Mouse (Mus musculus) cerebellum, adult 9-11 months (tissue): ENCODE results near the gene Ptprm.
A peak's percentile ranks its signal among the peaks of the same experiment; 100 is the strongest.

ENCODE experiments used
- DNase-seq: peaks from one replicate; pipeline ENCODE4 v3.0.0; 2022

Gene Ptprm

DNA sequence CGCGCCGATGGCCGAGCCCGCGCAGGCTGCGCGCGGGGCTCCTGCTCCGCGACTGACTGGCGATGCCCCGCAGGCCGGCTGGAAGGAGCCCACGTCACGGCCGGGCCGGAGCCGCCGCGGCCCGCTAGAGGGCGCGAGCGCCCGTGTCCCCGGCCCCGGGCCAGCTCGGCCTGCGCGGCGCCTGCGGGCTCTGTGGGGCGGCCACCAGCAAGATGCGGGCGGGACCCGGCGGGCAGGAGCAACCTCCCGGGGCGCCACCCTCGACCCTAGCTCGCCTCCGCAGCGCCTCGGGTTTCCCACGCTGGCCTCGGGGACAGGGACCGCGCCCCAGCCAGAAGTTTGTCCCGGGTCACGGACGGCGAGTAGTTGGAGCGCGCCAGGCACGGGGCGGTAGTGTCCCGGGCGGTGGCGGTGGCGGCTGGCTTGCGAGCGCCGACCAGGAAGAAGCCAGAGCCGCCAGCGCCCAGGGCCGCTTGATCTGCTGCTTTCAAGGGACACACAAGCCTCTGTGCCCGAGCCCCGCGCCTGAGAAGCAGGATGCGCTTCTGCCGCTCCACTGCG is at the start of gene Ptprm:
Ptprm (minus strand) TSS at position 7 of the 561 bp plus-strand sequence.
- peak; percentile 51 for DNase-seq

DNA sequence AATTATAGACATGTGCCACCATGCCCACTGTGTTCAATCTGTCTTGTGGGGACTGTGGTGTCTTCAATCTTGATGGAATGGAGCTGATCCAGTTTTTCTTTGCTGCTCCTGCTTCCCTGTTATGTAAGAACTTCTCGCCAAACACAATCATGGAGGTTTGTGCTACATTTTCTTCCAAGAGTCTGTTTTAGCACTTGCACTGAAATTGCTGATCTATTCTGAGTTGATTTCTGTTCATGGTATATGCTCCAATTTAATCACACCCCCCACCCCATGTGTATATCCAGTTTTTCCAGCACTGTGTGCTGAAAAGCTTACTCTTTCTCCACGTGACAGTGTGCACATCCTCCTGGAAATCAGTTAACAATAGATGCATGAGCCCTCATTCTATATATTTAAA is 41.9 kb upstream of the Ptprm start:
- DNase-seq: no peak

DNA sequence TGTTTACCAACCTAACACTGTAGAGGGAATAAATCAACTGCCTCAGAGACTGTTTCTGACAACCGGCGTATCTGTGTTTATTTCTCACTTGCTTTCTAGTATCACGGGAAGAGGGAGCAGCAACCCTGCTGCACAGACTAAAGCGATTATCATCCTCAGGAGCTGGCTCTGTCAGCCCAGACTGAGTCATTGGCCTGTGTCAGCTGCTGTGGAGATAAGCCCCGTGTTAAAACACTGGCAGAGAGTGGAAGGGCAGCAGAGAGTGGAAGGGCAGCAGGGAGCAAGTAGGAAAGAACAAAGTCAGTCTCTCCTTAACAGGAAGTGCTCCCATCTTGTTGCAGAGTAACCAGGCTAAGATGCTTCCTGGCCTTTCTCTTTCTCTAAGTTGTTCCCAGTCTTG is 36.6 kb upstream of the Ptprm start:
- DNase-seq: no peak

DNA sequence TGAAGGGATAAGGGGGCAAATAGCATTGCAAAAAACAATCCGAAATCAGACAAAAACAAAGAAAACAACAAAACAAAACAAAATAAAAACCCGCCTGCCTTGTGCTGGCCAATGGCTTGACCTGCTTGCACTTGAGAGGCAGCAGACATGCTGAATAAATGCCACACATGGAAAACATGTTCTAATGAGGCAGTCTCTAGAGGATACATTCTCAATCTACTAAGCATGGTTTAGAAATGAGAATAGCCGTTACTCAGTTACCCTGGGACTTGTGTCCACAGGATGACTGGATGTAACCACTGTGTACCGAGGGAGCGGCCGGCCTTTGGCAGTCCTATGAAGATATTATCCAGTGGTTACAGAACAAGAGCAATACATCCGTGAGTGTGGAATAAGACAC is 33.9 kb upstream of the Ptprm start:
- DNase-seq: no peak

DNA sequence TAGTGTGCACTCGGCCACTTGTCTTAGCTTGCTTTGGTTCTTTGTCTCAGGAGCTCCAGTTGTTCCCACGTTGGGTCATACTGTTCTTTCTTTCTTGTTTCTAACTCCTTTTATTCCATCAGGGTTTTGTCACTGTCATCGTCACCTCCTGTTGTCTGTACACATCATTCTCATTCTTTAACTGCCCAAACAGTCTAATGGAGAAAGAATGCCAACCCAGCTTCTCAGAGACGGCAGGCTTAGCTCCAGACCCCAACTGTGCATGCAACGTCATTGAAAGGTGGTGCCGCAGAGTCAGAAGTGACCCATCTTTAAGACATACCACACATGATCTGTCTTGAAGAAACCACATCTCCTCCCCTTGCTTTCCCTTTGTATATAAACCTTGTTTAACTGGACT is 31.0 kb upstream of the Ptprm start:
- DNase-seq: no peak

DNA sequence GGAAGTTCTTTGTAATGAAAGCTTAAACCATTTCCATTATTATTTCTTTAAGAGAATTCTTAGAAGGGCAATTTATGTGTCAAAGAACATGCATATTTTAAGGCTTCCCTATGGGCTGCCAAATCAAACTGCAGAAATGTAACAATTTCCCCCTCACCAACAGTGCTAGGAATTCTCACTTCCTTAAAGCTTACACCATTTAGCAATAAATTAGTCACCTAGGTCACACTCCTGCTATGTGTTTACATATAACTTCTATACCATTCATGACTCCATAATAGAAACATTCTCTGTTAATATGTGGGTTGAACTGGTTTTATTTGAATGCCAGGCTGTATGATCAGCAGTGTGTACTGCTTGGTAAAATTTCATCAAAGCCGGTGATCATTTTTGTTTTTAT is 29.4 kb upstream of the Ptprm start:
- no peak for DNase-seq

DNA sequence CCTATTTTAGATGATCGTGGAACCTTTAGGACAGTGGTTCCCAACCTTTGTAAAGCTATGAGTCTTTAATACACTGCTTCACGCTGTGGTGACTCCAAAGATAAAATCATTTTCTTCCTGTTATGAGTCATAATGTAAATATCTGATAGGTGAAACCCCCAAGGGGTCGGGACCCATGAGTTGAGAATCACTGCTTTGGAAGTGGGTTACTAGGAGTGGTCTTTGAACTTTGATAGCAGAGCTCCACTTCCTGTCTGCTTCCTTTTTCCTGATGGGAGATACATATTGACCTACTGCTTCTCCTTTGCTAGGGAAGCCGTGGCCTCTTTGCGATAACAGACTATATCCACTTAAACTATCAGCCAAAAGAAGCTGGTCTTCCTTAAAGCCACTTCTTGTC is 27.4 kb upstream of the Ptprm start:
- no peak for DNase-seq

DNA sequence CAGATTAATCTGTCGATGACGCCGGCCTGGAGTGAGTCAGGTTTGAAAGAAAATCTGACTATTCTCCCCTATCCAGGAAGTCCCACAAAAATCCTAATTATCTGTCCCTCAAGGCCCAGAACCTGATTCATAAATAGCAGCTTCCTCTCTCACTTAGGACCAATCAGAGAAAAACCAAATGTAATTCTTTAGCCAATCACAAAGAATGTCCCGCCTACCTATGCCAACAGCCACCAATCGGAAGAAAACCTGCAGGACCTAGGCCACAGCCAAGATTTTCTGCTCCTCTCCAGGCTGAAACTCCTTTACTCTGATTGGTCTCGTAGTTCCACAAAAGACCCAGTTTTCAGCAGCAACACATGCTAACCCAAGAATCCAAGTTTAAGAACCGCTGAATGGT is 13.6 kb upstream of the Ptprm start:
- no peak for DNase-seq

DNA sequence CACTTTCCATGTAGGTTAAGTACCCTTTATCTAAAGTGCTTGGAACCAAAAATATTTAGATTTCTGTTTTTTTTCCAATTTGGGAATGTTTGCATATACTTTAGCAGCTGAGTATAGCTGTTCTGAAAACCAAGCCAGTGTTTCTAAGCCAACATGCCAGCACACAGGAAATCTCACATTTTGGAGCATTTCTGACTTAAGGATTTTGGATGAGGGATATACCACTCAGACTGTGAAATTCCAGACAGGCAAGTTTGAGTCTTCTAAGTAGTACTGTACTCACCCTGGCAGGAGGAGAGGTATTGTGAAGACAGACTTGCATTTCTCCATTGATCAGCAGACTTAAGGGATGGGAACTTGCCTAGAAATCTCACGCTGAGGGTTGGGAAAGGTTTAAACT is 10.2 kb upstream of the Ptprm start:
- DNase-seq: no peak

DNA sequence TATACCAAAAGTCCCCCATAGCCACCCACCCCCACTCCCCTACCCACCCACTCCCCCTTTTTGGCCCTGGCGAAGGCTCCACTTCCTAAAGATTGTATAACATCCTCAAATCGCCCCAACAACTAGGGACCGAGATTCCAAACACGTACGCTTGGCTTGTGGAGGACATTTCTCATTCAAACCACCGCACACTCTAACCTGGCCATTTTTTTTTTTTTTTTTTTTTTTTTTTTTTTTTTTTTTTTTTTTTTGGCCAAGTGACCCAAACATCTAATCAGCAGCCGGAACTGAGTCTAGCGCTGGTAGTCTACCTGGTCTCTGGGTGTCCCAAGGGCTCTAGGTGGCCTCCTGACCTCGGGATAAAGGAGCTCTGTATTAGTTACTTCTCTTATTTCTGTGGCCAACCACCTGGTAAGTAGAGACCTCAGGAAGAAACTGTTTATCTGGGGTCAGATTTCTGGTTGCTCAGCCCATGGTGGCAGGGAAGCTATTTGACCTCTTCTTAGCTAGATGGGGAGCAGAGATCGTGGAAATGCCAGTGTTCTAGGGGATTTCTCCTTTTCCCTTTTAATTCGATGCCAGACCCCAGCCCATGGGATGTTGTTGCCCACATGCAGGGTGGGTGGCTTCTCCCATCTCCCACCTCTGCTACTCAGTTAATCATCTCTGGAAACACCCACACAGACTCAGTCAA is 9.3 kb upstream of the Ptprm start:
- DNase-seq: no peak

DNA sequence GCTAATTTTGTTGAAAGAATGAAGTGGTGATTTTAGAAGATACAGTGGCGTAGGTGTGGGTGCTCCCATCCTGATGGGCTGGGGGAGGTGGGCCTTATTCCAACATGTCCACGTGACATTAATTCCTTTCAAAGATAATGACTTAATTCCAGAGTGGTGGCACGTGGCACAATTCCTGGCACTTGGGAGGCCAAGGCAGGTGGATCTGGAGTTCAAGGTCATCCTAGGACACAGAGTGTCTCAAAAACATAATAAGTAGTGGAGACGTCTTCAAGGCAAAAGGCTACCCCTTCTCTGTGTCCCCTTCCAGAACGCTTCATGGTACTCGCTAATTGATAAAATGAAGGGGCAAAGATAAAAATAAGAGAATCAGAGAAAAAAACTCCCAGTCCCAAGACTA is 7.9 kb upstream of the Ptprm start:
- no peak for DNase-seq

DNA sequence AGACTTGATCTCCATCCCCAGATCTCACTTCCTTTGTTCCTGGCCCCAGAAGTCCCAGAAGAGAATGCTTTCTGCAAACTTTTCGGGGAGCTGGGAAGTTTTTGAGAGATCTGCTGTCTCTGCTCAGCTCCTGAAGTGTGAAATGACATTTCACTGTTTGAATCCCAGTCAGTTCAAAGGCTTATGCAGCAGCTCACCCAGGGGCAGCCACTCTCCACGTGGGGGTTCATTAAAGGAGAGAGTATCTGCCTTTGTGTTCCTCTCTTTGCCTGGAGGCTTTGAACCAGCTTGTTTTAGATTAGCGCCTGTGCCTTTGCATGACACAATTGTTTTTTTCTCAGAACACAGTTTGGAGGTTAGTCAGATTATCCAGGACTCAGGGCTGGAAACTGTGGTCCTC is 6.3 kb upstream of the Ptprm start:
- DNase-seq: no peak

DNA sequence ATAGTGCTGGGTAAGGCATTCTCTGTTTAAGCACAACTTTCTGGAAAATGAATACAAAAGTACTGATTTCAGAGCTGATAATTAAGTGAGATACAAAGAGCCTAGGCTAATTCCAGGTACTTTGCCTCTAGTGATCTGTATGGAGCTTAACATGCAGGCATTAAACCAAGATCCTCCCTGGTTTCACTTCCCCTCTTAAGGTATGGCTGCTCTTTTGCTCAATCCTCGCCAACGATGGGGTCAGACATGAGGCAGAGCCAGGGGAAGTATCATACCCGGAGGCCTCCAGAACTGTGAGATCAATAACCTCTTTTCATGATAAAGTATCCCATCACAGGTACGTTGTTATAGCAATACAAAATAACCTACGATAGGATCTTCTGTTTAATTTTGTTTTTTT is 5.3 kb upstream of the Ptprm start:
- no peak for DNase-seq

DNA sequence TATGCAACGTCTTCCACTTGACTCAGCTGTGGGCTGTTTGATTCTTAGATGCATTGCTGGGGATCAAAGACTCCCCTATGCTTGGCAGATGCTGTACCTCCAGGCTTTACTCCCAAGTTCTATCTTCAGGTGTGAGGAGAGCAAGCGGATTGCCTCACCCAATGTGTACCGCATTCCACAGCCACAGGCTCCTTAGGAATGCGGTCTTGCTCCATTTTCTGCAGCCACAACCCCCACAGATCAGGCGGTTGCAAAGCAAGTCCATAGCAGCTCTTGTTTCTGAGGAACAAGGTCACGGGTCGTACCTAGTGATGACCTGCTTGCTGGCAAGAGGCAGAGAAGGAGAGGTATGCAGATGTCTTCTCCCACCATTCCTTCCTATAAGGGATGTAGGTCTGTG is 4.3 kb upstream of the Ptprm start:
- no peak for DNase-seq

DNA sequence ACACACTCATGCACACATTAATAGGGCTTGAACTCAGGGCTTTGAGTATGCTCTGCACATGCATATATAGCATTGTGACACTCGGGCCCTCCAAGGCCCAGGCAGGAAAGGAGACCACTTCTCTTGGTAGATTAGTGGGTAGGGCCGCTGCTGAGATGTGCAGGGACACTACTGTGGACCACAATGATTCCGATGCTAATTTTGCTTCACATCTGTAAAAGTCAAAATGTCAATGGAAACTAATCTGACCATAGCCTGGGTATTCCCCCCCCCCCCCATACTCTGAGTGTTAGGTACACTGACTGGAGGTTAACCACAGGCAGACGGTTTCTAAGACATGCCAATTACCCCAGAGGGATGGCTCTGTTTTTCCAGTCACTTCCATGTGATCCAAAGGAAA is 2.9 kb upstream of the Ptprm start:
- no peak for DNase-seq

DNA sequence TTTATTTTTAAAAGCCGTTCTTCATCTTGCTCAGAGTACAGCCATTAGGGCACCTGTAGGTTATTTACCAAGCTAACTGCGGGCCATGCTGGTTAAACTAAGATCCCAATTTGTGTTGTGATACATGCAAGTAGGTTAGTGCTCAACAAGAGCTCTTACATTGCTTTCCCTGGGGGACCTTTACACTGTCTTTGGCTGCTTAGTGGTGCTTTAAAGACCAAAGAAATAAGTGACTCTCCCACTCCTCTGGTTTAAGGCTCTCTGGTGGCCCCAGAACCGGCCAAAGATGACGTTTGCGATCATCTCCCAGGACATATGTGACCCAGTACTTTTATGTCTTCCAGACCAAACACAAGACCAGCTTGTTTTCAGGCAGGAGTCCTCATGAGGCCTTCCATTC is 994 bp upstream of the Ptprm start:
- no peak for DNase-seq

DNA sequence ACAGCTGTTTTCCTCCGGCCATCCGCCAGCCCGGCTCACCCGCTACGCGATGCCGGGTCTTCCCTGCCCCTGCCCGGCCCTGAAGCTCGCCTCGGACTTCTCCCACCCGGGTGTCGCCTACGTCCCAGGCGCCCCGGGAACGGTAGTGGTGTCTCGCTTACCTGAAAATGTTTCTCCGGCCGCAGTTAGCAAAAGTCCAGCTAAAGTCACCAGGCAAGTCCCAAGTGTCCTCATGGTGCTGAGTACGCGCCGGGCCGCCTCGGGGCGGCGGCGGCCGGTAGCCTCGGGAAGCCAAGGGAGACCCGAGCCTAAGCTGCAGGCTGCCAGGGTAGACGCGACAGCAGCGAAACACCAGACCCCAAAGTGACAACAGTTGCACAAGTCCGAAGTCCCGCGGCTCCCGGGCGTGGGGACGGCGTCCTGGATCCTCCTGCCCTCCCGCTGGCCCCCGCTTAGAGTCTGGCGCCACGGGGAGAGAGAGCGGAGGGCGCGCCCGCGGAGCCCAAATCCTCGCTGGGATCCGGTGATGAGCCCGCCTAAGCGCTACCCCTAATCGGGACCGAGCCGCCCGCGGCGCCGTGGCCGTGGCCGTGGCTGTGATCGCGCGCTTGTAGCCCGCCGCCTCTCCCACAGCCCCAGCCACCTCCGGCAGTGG is 334 bp downstream of the Ptprm start:
- peak; percentile 6 for DNase-seq

DNA sequence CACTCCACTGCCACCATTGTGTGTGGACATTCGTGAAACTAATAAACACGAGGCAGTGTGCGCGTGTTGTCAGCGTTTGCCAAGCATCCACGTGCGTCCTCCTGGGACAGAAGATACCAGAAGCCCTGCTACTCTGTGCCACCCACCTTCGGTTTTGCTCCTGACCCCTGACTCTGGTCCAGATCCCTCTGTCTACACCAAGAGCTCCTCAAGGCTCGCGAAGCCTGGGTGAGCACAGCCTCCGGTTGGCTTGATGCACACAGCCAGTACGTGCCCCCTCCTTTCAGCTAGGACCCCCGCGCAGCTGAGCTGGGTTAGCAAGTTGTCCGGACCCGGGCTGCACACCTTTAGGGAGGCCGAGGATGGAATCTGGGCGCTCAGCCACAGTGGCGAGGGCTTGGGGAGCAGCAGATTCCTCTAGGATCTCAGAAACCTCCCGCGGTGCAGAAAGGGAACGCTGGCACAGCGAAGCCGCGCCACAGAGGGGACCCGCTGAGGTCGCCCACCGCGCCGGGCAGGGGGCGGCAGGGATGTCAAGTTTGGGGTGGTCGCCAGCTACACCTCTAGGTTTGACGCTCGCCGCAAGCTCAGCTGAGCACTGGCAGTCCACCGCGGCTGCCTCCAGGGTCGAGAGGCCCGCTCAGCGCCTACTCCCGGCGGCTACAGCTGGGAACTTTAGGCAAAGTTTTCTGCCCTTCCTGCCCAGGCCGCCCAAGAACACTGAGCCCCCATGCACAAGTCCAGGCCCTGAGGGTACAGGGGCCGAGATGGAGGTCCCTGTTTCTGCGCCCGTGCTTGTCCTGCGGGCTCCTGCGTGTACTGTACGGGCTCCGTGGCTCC is 1.1 kb downstream of the Ptprm start:
- DNase-seq: peak; percentile 16

DNA sequence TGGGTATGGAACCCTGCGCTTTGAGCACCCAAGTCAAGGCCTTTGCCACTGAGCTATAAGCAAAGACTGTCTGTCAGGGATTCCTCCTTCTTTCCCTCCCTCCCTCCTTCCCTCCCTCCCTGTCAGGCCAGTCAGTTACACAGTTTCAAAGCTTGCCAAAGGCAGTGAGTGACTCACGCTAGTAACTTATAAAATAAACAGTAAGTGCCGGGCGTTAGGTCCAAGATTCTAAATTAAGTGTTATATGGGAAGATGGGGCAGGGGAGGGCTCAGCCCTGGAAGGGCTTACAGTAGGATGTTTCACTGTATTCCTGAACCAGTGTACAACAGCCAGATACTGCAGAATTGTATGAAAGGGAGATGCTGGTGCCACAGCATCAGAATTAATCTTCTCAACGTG is 2.8 kb downstream of the Ptprm start:
- no peak for DNase-seq

DNA sequence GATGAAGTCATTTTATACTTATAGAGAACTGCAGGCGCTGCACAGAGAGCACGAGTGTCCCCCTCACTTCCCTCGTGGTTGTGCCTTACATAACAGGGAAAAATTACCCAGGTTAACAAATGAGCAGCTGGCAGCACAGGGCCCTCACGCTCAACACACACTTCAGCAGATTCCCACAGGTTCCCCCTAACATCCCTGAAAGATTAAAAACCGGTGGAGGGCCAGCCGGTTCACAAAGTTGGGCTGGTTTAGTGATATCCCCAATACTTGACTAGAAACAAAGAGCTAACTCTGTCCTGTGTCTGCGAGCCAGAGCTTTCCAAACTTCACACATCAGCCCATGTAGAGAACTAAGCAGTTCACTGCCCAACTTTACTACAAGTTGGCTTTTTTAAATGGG is 3.7 kb downstream of the Ptprm start:
- no peak for DNase-seq

DNA sequence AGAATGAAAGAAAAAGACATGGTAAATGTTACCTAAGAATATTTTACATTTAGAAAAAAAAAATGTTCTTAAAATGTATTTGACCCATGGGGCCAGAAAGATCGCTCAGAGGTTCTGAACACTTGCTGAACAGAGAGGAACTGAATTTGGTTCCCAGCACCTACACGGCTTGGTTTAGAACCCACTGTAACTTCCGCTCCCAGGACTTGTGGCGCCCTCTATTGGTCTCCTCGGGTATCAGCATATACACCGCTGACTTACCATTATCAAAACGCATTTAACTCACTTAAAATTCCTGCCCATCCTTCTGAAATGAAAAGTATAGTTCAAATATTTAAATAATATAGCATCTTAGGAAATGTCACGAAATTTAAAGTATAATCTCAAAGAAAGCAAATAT is 4.7 kb downstream of the Ptprm start:
- DNase-seq: no peak

DNA sequence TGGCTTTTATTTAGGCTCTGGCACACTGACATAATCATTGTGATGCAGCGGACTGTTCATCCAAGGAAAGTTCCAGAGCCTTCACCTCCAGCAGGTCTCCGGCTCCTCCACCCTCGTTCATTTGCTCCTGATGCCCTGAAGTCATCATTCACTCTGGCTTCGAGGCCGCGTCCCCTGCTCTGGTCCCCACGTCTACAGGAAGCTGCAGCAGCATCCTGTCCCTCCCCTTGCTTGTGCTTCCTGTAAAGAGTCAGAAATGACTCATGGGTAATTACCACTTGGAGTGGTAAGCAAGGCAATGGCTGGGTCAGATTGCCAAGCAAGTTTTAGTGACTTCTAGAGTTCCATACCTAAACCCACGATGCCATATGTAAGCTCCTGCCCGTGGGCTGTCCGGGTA is 7.3 kb downstream of the Ptprm start:
- no peak for DNase-seq

DNA sequence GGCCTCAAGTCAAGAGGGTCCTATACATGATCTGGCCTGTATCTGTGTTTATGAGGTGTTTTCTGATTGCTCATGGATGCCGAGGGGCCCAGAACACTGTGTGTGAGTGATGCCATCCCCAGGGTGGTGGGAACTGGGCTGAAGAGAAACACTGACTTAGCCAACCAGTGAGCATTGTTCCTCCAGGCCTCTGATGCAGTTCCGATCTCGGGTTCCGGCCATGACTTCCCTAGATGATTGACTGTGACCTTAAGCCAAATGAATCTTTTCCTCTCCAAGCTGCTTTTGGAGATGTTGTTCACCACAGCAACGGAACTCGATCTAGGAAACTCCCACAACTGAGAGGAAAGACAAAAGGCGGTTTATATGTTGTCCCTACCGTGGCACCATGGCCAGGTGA is 9.1 kb downstream of the Ptprm start:
- DNase-seq: no peak

DNA sequence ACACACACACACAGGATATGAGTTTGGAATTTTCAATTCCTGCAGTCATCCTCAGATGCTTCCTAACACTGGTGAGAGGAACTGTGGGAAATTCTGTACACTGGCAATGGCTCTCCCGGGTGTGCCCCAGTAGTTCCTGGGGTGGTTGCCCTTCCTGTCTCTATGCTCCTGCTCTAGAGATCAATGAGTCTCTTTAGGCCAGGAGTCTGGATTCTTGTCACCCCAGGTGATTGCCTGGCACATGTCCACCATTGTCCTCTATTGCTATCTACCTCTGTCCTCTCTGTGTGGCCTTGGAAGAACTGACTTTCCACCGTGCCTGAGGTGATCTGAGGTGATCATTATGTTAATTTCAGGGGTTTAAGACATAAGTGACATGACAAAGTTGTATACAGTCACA is 10.8 kb downstream of the Ptprm start:
- no peak for DNase-seq
